Mouse (Mus musculus) kidney, embryonic 14.5 days (tissue): Measurements from ENCODE around the gene Pard3. TPM values are rescaled to one million over a fixed set of nuclear protein-coding genes. Genes with fewer than 3 reads are reported as not detected.

Experiments
- ATAC-seq: fragments of 200-750 bp; cut with Nextera tagmentation; 2 replicates; pipeline ENCODE4 v1.8.0; 2017; ENCODE audit warnings: moderate number of reproducible peaks, mild to moderate bottlenecking, moderate TSS enrichment, moderate library complexity; ENCODE audit not compliant: low FRiP score, low TSS enrichment
- H3K27ac ChIP-seq: fragments of 300-500 bp; sonication (generic); 2 replicates; pipeline ENCODE4 v1.5.1; 2014; ENCODE audit warnings: low read depth, mild to moderate bottlenecking, low read length, moderate library complexity, mixed read lengths
- H3K27me3 ChIP-seq: fragments of 300-500 bp; sonication (generic); 2 replicates; pipeline ENCODE4 v1.6.1; 2014; ENCODE audit warnings: mild to moderate bottlenecking, low read length; ENCODE audit not compliant: control insufficient read depth, insufficient read depth
- H3K36me3 ChIP-seq: fragments of 300-500 bp; sonication (generic); 2 replicates; pipeline ENCODE4 v1.6.1; 2014; ENCODE audit warnings: low read length, mixed read lengths; ENCODE audit not compliant: control insufficient read depth, insufficient read depth
- H3K4me1 ChIP-seq: fragments of 300-500 bp; sonication (generic); 2 replicates; pipeline ENCODE4 v1.6.1; 2014; ENCODE audit warnings: low read length, mixed read lengths; ENCODE audit not compliant: control insufficient read depth, insufficient read depth
- H3K4me2 ChIP-seq: fragments of 300-500 bp; sonication (generic); replicated peaks from 2 replicates; pipeline ENCODE4 v1.6.1; 2014; ENCODE audit warnings: low read depth, mild to moderate bottlenecking, low read length
- H3K4me3 ChIP-seq: fragments of 300-500 bp; sonication (generic); 2 replicates; pipeline ENCODE4 v1.5.1; 2014; ENCODE audit warnings: mild to moderate bottlenecking, low read length
- H3K9ac ChIP-seq: fragments of 300-500 bp; sonication (generic); 2 replicates; pipeline ENCODE4 v1.6.1; 2014; ENCODE audit warnings: low read depth, mild to moderate bottlenecking, low read length, moderate library complexity
- H3K9me3 ChIP-seq: fragments of 300-500 bp; sonication (generic); 2 replicates; pipeline ENCODE4 v1.6.1; 2016; ENCODE audit warnings: low read length; ENCODE audit not compliant: control insufficient read depth
- WGBS: fragments of 180-500 bp; shearing (Covaris S2); extraction: QIAGEN DNeasy Blood & Tissue Kit; methylation state at CpG from one replicate; pipeline ENCODE4 v1.1.7; 2014; 5-methylcytosine and 5-hydroxymethylcytosine counted together
- polyA plus RNA-seq: library from polyadenylated mRNA; unstranded; fragments of >200 nt; fragmentation: Nextera tagmentation; extraction: Ambion mirVana; gene quantifications from 2 replicates; pipeline ENCODE4 v1.2.1, GENCODE M21; 2014

Pard3 gene
- polyA plus RNA-seq, 1 experiment from 2014 or later = 36.9 TPM

GRCm38 (mm10) chr8:127345912-127346423 is 282.3 kb downstream of the Pard3 start:
- Histone ChIP-seq H3K27ac (no peak overlapping the region), H3K9me3 (no peaks in the 10 kb centered on the region), H3K9ac (no peak overlapping the region), H3K4me3 (no peak overlapping the region), H3K36me3 (no peaks in the 10 kb centered on the region), H3K4me2 (no peak overlapping the region), H3K27me3 (no peaks in the 10 kb centered on the region), H3K4me1 (no peaks in the 10 kb centered on the region)
- ATAC-seq = no peak
- 79% methylated on average over 1 of the region's 1 CpGs for WGBS

GRCm38 (mm10) chr8:127347890-127348495 is 284.3 kb downstream of the Pard3 start:
- no peak for ATAC-seq
- no peak overlapping the region for H3K4me2 ChIP-seq
- no peak overlapping the region for H3K27ac ChIP-seq
- 68% methylated on average over 2 of the region's 2 CpGs for WGBS
- no peaks in the 10 kb centered on the region for H3K9me3 ChIP-seq
- no peaks in the 10 kb centered on the region for H3K27me3 ChIP-seq
- H3K4me3 ChIP-seq = no peak overlapping the region
- no peaks in the 10 kb centered on the region for H3K36me3 ChIP-seq
- H3K9ac ChIP-seq = no peak overlapping the region
- no peaks in the 10 kb centered on the region for H3K4me1 ChIP-seq

- Histone ChIP-seq H3K27ac (no peak overlapping the region), H3K4me2 (no peak overlapping the region), H3K27me3 (no peaks in the 10 kb centered on the region), H3K4me1 (no peaks in the 10 kb centered on the region), H3K36me3 (peaks cover 5% of the 10 kb centered on the region), H3K9ac (no peak overlapping the region), H3K4me3 (no peak overlapping the region), H3K9me3 (no peaks in the 10 kb centered on the region)
- ATAC-seq = no peak
These were observed 298.1 kb downstream of the Pard3 start for GRCm38 (mm10) chr8:127361796-127362195.

- Histone ChIP-seq H3K27ac (no peak overlapping the region), H3K27me3 (no peaks in the 10 kb centered on the region), H3K4me3 (no peak overlapping the region), H3K9me3 (no peaks in the 10 kb centered on the region), H3K4me1 (no peaks in the 10 kb centered on the region), H3K4me2 (no peak overlapping the region), H3K36me3 (peaks cover 10% of the 10 kb centered on the region; the same call in 1 of the 2 replicates), H3K9ac (no peak overlapping the region)
- ATAC-seq = no peak
- 66% methylated on average over 3 of the region's 3 CpGs for WGBS
These were observed 304.7 kb downstream of the Pard3 start for GRCm38 (mm10) chr8:127368347-127368746.

- Histone ChIP-seq H3K27me3 (no peaks in the 10 kb centered on the region), H3K27ac (no peak overlapping the region), H3K4me3 (no peak overlapping the region), H3K36me3 (peaks cover 10% of the 10 kb centered on the region; the same call in 1 of the 2 replicates), H3K9ac (no peak overlapping the region), H3K9me3 (no peaks in the 10 kb centered on the region), H3K4me2 (no peak overlapping the region), H3K4me1 (no peaks in the 10 kb centered on the region)
- ATAC-seq = no peak
- 95% methylated on average over 16 of the region's 16 CpGs for WGBS
These were observed 307.7 kb downstream of the Pard3 start for GRCm38 (mm10) chr8:127371326-127371949.

- Histone ChIP-seq H3K9me3 (no peaks in the 10 kb centered on the region), H3K4me3 (no peak overlapping the region), H3K4me1 (0 out of 2 replicates have a peak, but pooled peaks cover 3% of the 10 kb centered on the region), H3K4me2 (no peak overlapping the region), H3K9ac (no peak overlapping the region), H3K36me3 (no peaks in the 10 kb centered on the region; the same call in 1 of the 2 replicates), H3K27ac (no peak overlapping the region), H3K27me3 (no peaks in the 10 kb centered on the region)
- no peak for ATAC-seq
- WGBS = 13% methylated on average over 2 of the region's 2 CpGs
These were observed 314.1 kb downstream of the Pard3 start for GRCm38 (mm10) chr8:127377775-127378174.

- no peak for ATAC-seq
- Histone ChIP-seq H3K9ac (no peak overlapping the region), H3K4me2 (no peak overlapping the region), H3K4me3 (no peak overlapping the region), H3K36me3 (peaks cover 5% of the 10 kb centered on the region; the same call in 1 of the 2 replicates), H3K4me1 (0 out of 2 replicates have a peak, but pooled peaks cover 3% of the 10 kb centered on the region), H3K9me3 (no peaks in the 10 kb centered on the region), H3K27ac (no peak overlapping the region), H3K27me3 (no peaks in the 10 kb centered on the region)
- 74% methylated on average over 11 of the region's 11 CpGs for WGBS
These were observed 315.5 kb downstream of the Pard3 start for GRCm38 (mm10) chr8:127378994-127379858.

GRCm38 (mm10) chr8:127381259-127381658 is 317.6 kb downstream of the Pard3 start:
- no peak for ATAC-seq

More at GRCm38 (mm10) chr8:127381259-127381658, 317.6 kb downstream of the Pard3 start:
- Histone ChIP-seq H3K4me3 (no peak overlapping the region), H3K9me3 (no peaks in the 10 kb centered on the region), H3K27ac (no peak overlapping the region), H3K9ac (no peak overlapping the region), H3K36me3 (peaks cover 5% of the 10 kb centered on the region; the same call in 1 of the 2 replicates), H3K27me3 (no peaks in the 10 kb centered on the region), H3K4me2 (no peak overlapping the region), H3K4me1 (0 out of 2 replicates have a peak, but pooled peaks cover 3% of the 10 kb centered on the region)
- 93% methylated on average over 3 of the region's 3 CpGs for WGBS
